Mouse (Mus musculus) kidney, postnatal 14 days (tissue): ENCODE measurements around the gene Ubn1.
A peak's percentile ranks its signal among the peaks of the same experiment; 100 is the strongest.

Experiments
- DNase-seq: peaks from one replicate; pipeline ENCODE4 v3.0.0; 2022; ENCODE audit warnings: mixed read lengths

Gene Ubn1

GRCm38 (mm10) chr16:5074341-5074740 is 24.5 kb downstream of the Ubn1 start:
- DNase-seq: no peak

GRCm38 (mm10) chr16:5085196-5085595 is 35.3 kb downstream of the Ubn1 start:
- DNase-seq: no peak

- no peak for DNase-seq
Observed at GRCm38 (mm10) chr16:5086179-5086578, 36.3 kb downstream of the Ubn1 start.

GRCm38 (mm10) chr16:5089021-5089420 is 39.2 kb downstream of the Ubn1 start:
- DNase-seq: no peak

GRCm38 (mm10) chr16:5093285-5093684 is 43.4 kb downstream of the Ubn1 start:
- peak; percentile 23 for DNase-seq

- peak; percentile 29 for DNase-seq
Observed at GRCm38 (mm10) chr16:5096504-5096903, 46.6 kb downstream of the Ubn1 start.

GRCm38 (mm10) chr16:5101000-5101399 is 51.1 kb downstream of the Ubn1 start:
- DNase-seq: no peak

GRCm38 (mm10) chr16:5109877-5110276 is 60.0 kb downstream of the Ubn1 start:
- peak; percentile 27 for DNase-seq

GRCm38 (mm10) chr16:5111021-5111420 is 61.2 kb downstream of the Ubn1 start:
- no peak for DNase-seq

GRCm38 (mm10) chr16:5113002-5113550 is 63.2 kb downstream of the Ubn1 start:
- no peak for DNase-seq

- DNase-seq: no peak
Observed at GRCm38 (mm10) chr16:5113582-5113981, 63.7 kb downstream of the Ubn1 start.

- peak; percentile 35 for DNase-seq
Observed at GRCm38 (mm10) chr16:5119385-5119784, 69.5 kb downstream of the Ubn1 start.

- DNase-seq: no peak
Observed at GRCm38 (mm10) chr16:5119845-5120244, 70.0 kb downstream of the Ubn1 start.

GRCm38 (mm10) chr16:5123476-5123875 is 73.6 kb downstream of the Ubn1 start:
- DNase-seq: no peak

GRCm38 (mm10) chr16:5130196-5130595 is 80.3 kb downstream of the Ubn1 start:
- DNase-seq: no peak

GRCm38 (mm10) chr16:5130766-5131165 is 80.9 kb downstream of the Ubn1 start:
- peak; percentile 48 for DNase-seq

- no peak for DNase-seq
Observed at GRCm38 (mm10) chr16:5131251-5131922, 81.5 kb downstream of the Ubn1 start.

GRCm38 (mm10) chr16:5132401-5132801 is 82.5 kb downstream of the Ubn1 start, which contains the start of gene Ppl:
Ppl (minus strand) TSS chr16:5132421.
- DNase-seq: peak; percentile 89

- DNase-seq: peak; percentile 58
Observed at GRCm38 (mm10) chr16:5134623-5135330, 84.9 kb downstream of the Ubn1 start.

- no peak for DNase-seq
Observed at GRCm38 (mm10) chr16:5135551-5136261, 85.8 kb downstream of the Ubn1 start.
